Mouse (Mus musculus): Measurements from ENCODE around the gene Brwd1. TPM values are rescaled to one million over a fixed set of nuclear protein-coding genes. Genes with fewer than 3 reads are reported as not detected.
"Not testable (repeated sequence)": the region's sequence is repeated elsewhere in the genome, so short reads cannot be mapped to it uniquely, and the experiment has no call there.

Gene Brwd1
- polyA plus RNA-seq, 1 experiment from 2014 or later: 71.1 TPM

DNA sequence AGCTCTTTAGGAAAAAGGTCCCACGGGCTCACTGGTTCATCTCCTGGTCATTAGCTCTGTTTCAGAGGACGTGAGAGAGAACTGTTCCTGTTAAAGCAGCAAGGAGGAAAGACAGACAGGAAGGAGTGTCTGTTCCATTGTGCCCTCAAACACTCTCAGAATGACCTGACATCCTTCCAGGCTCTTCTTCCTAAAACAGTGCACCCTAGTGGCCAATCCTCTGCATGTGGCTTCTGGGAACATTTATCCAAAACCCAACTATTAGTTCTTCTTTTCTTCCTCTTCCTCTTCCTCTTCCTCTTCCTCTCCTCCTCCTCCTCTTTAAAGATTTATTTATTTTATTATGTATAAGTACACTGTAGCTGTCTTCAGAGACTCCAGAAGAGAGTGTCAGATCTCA is 20.7 kb upstream of the Brwd1 start:
- Histone ChIP-seq H3K27ac (replicated peaks) (no peak overlapping the region), H3K9ac (no peak overlapping the region), H3K4me3 (no peak overlapping the region), H3K4me2 (no peak overlapping the region), H3K36me3 (no peaks in the 10 kb centered on the region), H3K9me3 (0 out of 2 replicates have a peak, but pooled peaks cover 6% of the 10 kb centered on the region), H3K4me1 (no peaks in the 10 kb centered on the region; the same call in 1 of the 2 replicates), H3K27me3 (replicated peaks) (no peaks in the 10 kb centered on the region)
- ATAC-seq (ENCODE audit: extremely low read depth, insufficient number of reproducible peaks, low FRiP score, low TSS enrichment): no peak
- WGBS: 31% methylated on average over 2 of the region's 2 CpGs

DNA sequence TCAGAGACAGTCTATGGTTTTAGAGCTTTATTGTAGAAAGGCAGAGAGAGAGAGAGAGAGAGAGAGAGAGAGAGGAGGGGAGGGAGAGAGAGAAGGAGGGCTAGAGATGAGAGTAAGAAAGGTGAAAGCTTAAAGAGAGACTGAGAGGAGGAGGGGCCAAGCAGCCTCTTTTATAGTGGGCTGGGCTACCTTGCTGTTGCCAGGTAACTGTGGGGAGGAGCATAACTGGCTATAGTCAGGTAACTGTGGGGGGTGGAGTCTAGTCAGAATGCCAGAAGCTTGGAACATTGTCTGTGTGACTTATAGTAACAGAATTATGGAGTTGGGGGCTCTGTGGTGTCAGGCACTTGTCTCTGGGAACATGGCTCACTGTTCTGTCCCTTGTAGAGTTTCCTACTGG is 15.5 kb upstream of the Brwd1 start:
- H3K9me3 ChIP-seq; ATAC-seq (ENCODE audit: extremely low read depth, insufficient number of reproducible peaks, low FRiP score, low TSS enrichment); H3K4me1 ChIP-seq; H3K27me3 ChIP-seq (replicated peaks); H3K36me3 ChIP-seq; H3K9ac ChIP-seq; H3K27ac ChIP-seq (replicated peaks); H3K4me2 ChIP-seq; H3K4me3 ChIP-seq: not testable (repeated sequence)

DNA sequence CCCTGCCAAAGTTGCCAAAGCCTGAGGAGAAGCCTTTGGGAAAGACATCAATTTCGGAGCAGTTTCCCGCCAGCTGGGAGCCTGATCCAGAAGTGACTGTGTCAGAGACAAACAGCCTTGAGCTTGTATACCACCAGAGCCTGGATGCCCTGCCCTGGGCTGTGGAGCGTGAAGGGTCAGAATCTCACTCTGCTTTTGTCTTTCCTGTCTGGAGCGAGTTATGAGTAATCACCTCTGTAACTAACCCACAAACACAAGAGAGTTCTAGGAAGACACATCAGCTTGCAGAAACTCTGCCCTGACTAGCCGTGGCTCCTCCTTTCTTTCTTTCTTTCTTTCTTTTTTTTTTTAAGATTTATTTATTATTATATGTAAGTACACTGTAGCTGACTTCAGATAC is 13.6 kb upstream of the Brwd1 start:
- no peak for ATAC-seq (ENCODE audit: extremely low read depth, insufficient number of reproducible peaks, low FRiP score, low TSS enrichment)
- Histone ChIP-seq H3K9ac (no peak overlapping the region), H3K4me1 (peaks cover 14% of the 10 kb centered on the region), H3K27ac (replicated peaks) (no peak overlapping the region), H3K36me3 (no peaks in the 10 kb centered on the region), H3K4me3 (no peak overlapping the region), H3K9me3 (no peaks in the 10 kb centered on the region), H3K4me2 (no peak overlapping the region), H3K27me3 (replicated peaks) (no peaks in the 10 kb centered on the region)
- WGBS: 79% methylated on average over 5 of the region's 5 CpGs

DNA sequence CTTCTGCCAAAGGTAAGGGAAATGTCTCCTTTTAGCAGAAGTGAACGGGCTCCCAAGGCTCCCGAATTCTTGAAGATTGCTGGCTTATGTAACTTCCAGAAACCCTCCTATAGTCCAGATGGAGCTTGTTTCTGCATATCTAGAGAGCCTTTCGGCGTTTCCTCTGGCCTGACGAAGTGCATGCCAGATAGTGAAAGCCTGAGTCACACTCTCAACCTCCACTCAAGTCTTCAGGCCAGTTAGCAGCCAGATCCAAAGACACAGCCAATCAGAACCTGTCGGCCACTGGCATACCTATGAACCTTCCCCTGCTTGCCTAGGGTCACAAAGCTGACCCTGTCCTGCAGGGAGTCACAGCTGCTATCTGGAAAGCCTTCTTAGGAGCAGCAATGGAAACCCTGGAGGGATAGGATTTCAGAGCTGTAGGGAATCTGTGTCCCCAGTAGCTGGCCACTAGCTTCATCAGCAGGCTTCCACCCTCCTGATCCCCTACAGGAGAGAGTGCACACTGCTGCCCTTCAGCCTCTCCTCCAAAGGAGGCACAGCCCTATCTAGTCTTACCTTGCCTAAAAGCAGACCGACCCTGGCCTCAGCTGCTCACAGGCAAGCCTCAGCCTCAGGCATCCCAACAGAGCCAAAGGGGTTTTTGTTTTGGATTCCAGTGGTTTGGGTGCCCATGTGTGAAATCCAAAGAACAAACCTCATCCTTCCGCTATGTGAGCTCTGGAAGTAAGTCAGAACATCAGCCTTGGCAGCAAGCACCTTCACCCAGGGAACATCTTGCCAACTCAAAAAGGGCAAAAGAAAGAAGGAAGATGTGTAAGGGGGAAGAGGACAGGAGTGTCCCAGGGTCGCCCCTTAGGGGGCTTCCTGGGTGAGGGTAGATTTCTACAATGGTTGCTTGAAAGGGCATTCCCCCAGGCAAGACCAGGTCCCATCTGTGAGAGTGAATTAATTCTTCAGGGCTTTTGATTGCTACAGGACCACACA is 9.5 kb upstream of the Brwd1 start:
- Histone ChIP-seq H3K9ac (peak overlapping the region; percentile 56), H3K9me3 (no peaks in the 10 kb centered on the region), H3K36me3 (no peaks in the 10 kb centered on the region), H3K4me2 (peak overlapping the region; percentile 18; the same call in 1 of the 2 replicates), H3K4me3 (no peak overlapping the region), H3K27ac (replicated peaks) (peak overlapping the region; percentile 45; the same call in 1 of the 2 replicates), H3K4me1 (peaks cover 36% of the 10 kb centered on the region), H3K27me3 (replicated peaks) (no peaks in the 10 kb centered on the region)
- no peak for ATAC-seq (ENCODE audit: extremely low read depth, insufficient number of reproducible peaks, low FRiP score, low TSS enrichment)
- WGBS: 28% methylated on average over 9 of the region's 9 CpGs

DNA sequence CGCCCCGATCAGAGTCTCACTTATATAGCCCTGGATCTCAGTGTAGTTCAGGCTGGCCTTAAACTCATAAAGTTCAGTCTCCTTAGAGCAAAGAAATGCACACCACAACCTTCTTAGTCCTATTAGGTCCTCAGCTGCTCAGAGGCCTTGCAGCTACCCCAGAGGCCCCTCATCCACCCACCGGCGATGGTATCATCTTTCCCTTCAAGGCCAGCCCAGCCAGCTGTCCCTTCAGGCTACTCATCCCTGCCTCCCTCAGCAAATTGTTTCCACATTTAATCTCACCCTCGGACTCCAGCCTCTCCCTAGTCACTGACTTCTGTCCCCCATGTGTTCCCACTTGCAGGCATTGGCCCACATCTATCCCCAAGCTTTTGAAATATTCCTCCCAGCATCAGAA is 5.8 kb upstream of the Brwd1 start:
- WGBS: 67% methylated on average over 5 of the region's 5 CpGs

DNA sequence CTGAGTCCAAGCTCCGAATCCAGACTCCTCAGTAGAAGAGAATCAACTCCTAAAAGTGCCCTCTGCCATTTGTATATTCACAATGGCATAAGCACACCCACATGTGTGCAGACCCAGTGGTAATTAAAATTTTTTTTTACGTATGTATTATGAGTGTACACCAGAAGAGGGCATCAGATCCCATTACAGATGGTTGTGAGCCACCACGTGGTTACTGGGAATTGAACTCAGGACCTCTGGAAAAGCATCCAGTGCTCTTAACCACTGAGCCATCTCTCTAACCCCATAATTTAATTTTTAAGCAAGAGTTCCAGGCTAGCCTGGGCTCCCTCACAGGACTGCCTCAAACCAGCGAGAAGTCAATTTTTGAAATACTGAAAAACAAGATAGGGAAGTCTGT is 5.1 kb upstream of the Brwd1 start:
- Histone ChIP-seq H3K4me1 (peaks cover 46% of the 10 kb centered on the region), H3K36me3 (no peaks in the 10 kb centered on the region), H3K4me2 (no peak overlapping the region), H3K9ac (no peak overlapping the region), H3K27me3 (replicated peaks) (no peaks in the 10 kb centered on the region), H3K27ac (replicated peaks) (no peak overlapping the region), H3K4me3 (no peak overlapping the region), H3K9me3 (no peaks in the 10 kb centered on the region)
- no peak for ATAC-seq (ENCODE audit: extremely low read depth, insufficient number of reproducible peaks, low FRiP score, low TSS enrichment)
- WGBS: 71% methylated on average over 4 of the region's 4 CpGs

More for the DNA sequence above, 5.8 kb upstream of the Brwd1 start:
- no peak for ATAC-seq (ENCODE audit: extremely low read depth, insufficient number of reproducible peaks, low FRiP score, low TSS enrichment)
- no peak overlapping the region for H3K4me2 ChIP-seq
- H3K36me3 ChIP-seq: no peaks in the 10 kb centered on the region
- H3K9me3 ChIP-seq: no peaks in the 10 kb centered on the region
- peaks cover 46% of the 10 kb centered on the region for H3K4me1 ChIP-seq
- H3K27ac ChIP-seq (replicated peaks): no peak overlapping the region
- no peak overlapping the region for H3K4me3 ChIP-seq
- no peak overlapping the region for H3K9ac ChIP-seq
- H3K27me3 ChIP-seq (replicated peaks): no peaks in the 10 kb centered on the region

DNA sequence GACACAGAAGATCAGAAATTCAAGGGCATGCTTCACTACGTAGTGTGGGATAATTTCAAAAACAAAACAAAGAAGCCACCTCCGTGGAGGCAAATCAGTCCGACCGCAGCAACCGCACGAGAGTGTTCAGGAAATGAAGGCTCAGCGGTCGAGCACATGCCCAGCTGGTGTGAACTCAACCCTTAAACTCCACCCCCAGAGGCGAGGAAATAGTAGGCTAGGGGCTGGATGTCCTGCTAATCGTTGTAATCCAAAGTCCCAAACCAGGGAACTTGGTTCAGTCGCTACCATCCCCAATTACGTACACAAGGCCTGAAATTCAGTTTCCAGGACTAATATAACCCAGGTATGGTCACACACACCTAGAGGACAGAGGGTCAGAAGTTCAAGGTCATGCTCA is 4.7 kb upstream of the Brwd1 start:
- WGBS: 67% methylated on average over 12 of the region's 12 CpGs
- Histone ChIP-seq H3K9ac (no peak overlapping the region), H3K4me3 (no peak overlapping the region), H3K4me1 (peaks cover 42% of the 10 kb centered on the region), H3K27ac (replicated peaks) (no peak overlapping the region), H3K4me2 (no peak overlapping the region), H3K9me3 (no peaks in the 10 kb centered on the region), H3K36me3 (no peaks in the 10 kb centered on the region), H3K27me3 (replicated peaks) (no peaks in the 10 kb centered on the region)
- ATAC-seq (ENCODE audit: extremely low read depth, insufficient number of reproducible peaks, low FRiP score, low TSS enrichment): no peak

DNA sequence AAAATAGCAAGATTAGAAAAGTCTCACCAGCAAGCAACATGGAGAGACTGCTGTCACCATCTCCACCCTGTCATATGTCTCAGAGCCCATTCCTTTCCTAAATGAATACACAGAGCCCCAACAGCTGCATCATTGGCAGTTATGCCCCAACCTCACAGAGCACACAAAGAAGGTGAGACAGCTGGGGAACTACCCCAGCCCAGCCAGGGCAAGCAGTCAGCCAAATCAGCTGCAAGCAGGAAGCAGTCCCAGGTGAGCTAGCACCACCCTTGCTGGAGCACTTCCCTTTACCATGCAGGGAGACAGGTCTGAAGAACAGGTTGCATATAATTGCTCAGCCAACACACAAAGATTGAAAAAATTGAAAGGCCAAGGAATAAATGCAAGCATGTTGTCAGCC is 3.3 kb upstream of the Brwd1 start:
- H3K27ac ChIP-seq (replicated peaks): no peak overlapping the region
- H3K27me3 ChIP-seq (replicated peaks): no peaks in the 10 kb centered on the region
- no peak overlapping the region for H3K4me3 ChIP-seq
- no peaks in the 10 kb centered on the region for H3K9me3 ChIP-seq
- H3K4me1 ChIP-seq: peaks cover 35% of the 10 kb centered on the region
- ATAC-seq (ENCODE audit: extremely low read depth, insufficient number of reproducible peaks, low FRiP score, low TSS enrichment): no peak
- peaks cover 5% of the 10 kb centered on the region for H3K36me3 ChIP-seq
- H3K9ac ChIP-seq: no peak overlapping the region
- no peak overlapping the region for H3K4me2 ChIP-seq

DNA sequence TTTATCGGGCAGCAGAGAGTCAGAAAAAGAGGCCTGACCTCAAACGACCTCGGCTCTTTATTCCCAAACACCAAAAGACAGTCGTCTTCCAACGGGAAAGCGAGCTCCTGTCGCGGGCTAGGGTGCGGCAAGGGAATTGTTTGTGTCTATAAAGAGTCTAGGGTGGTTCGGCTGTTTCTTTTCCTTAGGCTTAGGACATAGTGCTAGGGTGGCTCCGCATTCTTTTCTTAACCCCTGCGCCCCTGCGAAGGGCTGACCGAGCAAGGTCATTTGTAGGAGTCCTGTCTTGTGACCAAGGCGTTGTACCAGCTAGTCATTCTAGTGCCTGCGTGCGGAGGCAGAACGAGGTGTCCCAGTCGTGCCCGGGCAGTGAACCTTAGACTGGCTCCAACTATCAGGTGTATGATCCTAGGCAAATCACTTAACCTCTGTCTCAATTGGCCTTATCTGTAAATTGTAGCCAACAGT is 887 bp upstream of the Brwd1 start:
- Histone ChIP-seq H3K27ac (replicated peaks) (peak overlapping the region; percentile 96), H3K9ac (peak overlapping the region; percentile 99), H3K27me3 (replicated peaks) (no peaks in the 10 kb centered on the region), H3K36me3 (peaks cover 29% of the 10 kb centered on the region), H3K4me3 (peak overlapping the region; percentile 86), H3K9me3 (no peaks in the 10 kb centered on the region), H3K4me1 (peaks cover 34% of the 10 kb centered on the region), H3K4me2 (peak overlapping the region; percentile 76)
- no peak for ATAC-seq (ENCODE audit: extremely low read depth, insufficient number of reproducible peaks, low FRiP score, low TSS enrichment)
- WGBS: 4% methylated on average over 20 of the region's 20 CpGs

DNA sequence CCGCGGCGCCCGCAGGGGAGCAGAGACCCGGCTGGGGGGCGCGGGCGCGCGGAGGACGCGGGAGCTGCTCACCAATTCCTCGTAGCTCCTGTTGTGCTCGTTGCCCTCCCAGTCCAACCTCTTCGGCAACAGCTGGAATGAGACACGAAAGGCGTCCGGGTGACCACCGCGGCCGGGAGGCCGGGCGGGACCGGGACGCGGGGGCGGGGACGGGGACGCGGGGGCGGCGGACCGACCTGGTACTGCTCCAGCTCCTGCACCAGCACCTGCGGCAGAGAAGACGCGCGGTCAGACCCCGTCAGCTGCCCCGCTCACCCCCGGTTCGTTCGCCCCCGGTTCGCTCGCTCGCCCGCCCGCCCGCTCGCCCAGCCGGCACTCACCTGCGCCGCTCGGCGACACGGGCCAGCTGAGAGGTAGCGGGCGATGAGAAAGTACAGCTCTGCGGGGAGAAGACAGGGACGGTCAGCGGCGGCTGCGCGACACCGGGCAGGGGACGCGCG is 534 bp downstream of the Brwd1 start:
- Histone ChIP-seq H3K4me1 (peaks cover 33% of the 10 kb centered on the region), H3K9ac (peak overlapping the region; percentile 99), H3K36me3 (peaks cover 43% of the 10 kb centered on the region), H3K27ac (replicated peaks) (peak overlapping the region; percentile 96), H3K27me3 (replicated peaks) (no peaks in the 10 kb centered on the region), H3K9me3 (no peaks in the 10 kb centered on the region), H3K4me3 (peak overlapping the region; percentile 86), H3K4me2 (peak overlapping the region; percentile 76)
- ATAC-seq (ENCODE audit: extremely low read depth, insufficient number of reproducible peaks, low FRiP score, low TSS enrichment): peak; percentile 2; the same call in 1 of the 2 replicates
- WGBS: under 1% methylated on average over 62 of the region's 68 CpGs

DNA sequence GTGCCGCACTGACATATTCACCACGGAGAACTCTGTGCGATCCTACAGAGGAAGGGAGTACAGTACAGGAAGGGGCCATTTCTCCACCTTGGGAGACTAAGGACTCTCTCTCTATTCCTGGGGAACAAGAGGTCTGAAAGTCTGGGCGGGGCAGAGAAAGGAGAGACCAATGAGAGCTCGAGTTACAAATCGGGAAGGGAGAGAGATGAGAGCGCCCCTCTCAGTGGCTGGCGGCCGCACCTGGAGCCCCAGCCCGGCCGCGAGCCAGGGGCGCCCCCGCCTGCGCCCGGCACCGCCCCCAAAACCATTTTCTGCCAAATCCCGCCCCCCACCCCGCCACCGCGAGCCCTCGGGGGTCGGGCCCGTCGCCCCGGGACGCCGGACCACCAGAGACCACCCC is 995 bp downstream of the Brwd1 start:
- Histone ChIP-seq H3K36me3 (peaks cover 45% of the 10 kb centered on the region), H3K4me2 (peak overlapping the region; percentile 76), H3K4me1 (peaks cover 35% of the 10 kb centered on the region), H3K4me3 (peak overlapping the region; percentile 86), H3K9ac (peak overlapping the region; percentile 99), H3K9me3 (no peaks in the 10 kb centered on the region), H3K27ac (replicated peaks) (peak overlapping the region; percentile 96), H3K27me3 (replicated peaks) (no peaks in the 10 kb centered on the region)
- ATAC-seq (ENCODE audit: extremely low read depth, insufficient number of reproducible peaks, low FRiP score, low TSS enrichment): peak; percentile 72
- WGBS: under 1% methylated on average over 27 of the region's 28 CpGs
